Mouse (Mus musculus) embryonic facial prominence, embryonic 13.5 days (tissue): ENCODE measurements around the gene Pdzrn3. TPM values are rescaled to one million over a fixed set of nuclear protein-coding genes. Genes with fewer than 3 reads are reported as not detected.
A peak's percentile ranks its signal among the peaks of the same experiment; 100 is the strongest.

ENCODE experiments used
- ATAC-seq: fragments of 200-750 bp; cut with Nextera tagmentation; 2 replicates; pipeline ENCODE4 v1.8.0; 2017; ENCODE audit warnings: low read depth; ENCODE audit not compliant: insufficient number of reproducible peaks, insufficient read depth, low FRiP score, low TSS enrichment
- H3K27ac ChIP-seq: fragments of 300-500 bp; sonication (generic); 2 replicates; pipeline ENCODE4 v1.5.1; 2015; ENCODE audit warnings: moderate library complexity, mild to moderate bottlenecking, inconsistent platforms
- H3K27me3 ChIP-seq: fragments of 300-500 bp; sonication (generic); 2 replicates; pipeline ENCODE4 v1.6.1; 2015; ENCODE audit warnings: mild to moderate bottlenecking, inconsistent platforms
- H3K36me3 ChIP-seq: fragments of 300-500 bp; sonication (generic); 2 replicates; pipeline ENCODE4 v1.6.1; 2015; ENCODE audit warnings: mild to moderate bottlenecking, inconsistent platforms
- H3K4me1 ChIP-seq: fragments of 300-500 bp; sonication (generic); 2 replicates; pipeline ENCODE4 v1.6.1; 2015; ENCODE audit warnings: inconsistent platforms
- H3K4me2 ChIP-seq: fragments of 300-500 bp; sonication (generic); 2 replicates; pipeline ENCODE4 v1.6.1; 2015; ENCODE audit warnings: moderate library complexity, mild to moderate bottlenecking, inconsistent platforms
- H3K4me3 ChIP-seq: fragments of 300-500 bp; sonication (generic); 2 replicates; pipeline ENCODE4 v1.5.1; 2015; ENCODE audit warnings: mild to moderate bottlenecking, inconsistent platforms
- H3K9ac ChIP-seq: fragments of 300-500 bp; sonication (generic); 2 replicates; pipeline ENCODE4 v1.6.1; 2015; ENCODE audit warnings: mild to moderate bottlenecking, inconsistent platforms
- H3K9me3 ChIP-seq: fragments of 300-500 bp; sonication (generic); 2 replicates; pipeline ENCODE4 v1.6.1; 2016; ENCODE audit warnings: inconsistent platforms
- WGBS: fragments of 180-500 bp; shearing (Covaris S2); methylation state at CpG from one replicate; pipeline ENCODE4 v1.1.7; 2015; ENCODE audit warnings: mixed read lengths; 5-methylcytosine and 5-hydroxymethylcytosine counted together
- polyA plus RNA-seq: library from polyadenylated mRNA; unstranded; fragments of >200 nt; fragmentation: Nextera tagmentation; extraction: Ambion mirVana; gene quantifications from 2 replicates; pipeline ENCODE4 v1.2.1, GENCODE M21; 2015

Pdzrn3 gene
- polyA plus RNA-seq, 1 experiment from 2014 or later: 15.0 TPM

GRCm38 (mm10) chr6:101366809-101367602 is 10.7 kb downstream of the Pdzrn3 start:
- Histone ChIP-seq H3K9ac (no peak overlapping the region), H3K27ac (no peak overlapping the region), H3K4me2 (no peak overlapping the region), H3K4me3 (no peak overlapping the region), H3K9me3 (no peaks in the 10 kb centered on the region), H3K36me3 (peaks cover 2% of the 10 kb centered on the region), H3K4me1 (peaks cover 75% of the 10 kb centered on the region), H3K27me3 (no peaks in the 10 kb centered on the region)
- WGBS: 48% methylated on average over 9 of the region's 9 CpGs
- ATAC-seq: no peak

GRCm38 (mm10) chr6:101365795-101366194 is 11.9 kb downstream of the Pdzrn3 start:
- 31% methylated on average over 6 of the region's 6 CpGs for WGBS
- no peaks in the 10 kb centered on the region for H3K27me3 ChIP-seq
- no peaks in the 10 kb centered on the region for H3K9me3 ChIP-seq
- peak overlapping the region; percentile 33; the same call in 1 of the 2 replicates for H3K27ac ChIP-seq
- no peak for ATAC-seq
- no peak overlapping the region for H3K9ac ChIP-seq
- peak overlapping the region; percentile 19; the same call in 1 of the 2 replicates for H3K4me2 ChIP-seq
- peaks cover 13% of the 10 kb centered on the region for H3K36me3 ChIP-seq
- H3K4me3 ChIP-seq: no peak overlapping the region
- peaks cover 78% of the 10 kb centered on the region for H3K4me1 ChIP-seq

GRCm38 (mm10) chr6:101363904-101364303 is 13.8 kb downstream of the Pdzrn3 start:
- 71% methylated on average over 5 of the region's 5 CpGs for WGBS
- Histone ChIP-seq H3K4me1 (peaks cover 86% of the 10 kb centered on the region), H3K27ac (no peak overlapping the region), H3K27me3 (no peaks in the 10 kb centered on the region), H3K9me3 (no peaks in the 10 kb centered on the region), H3K4me3 (no peak overlapping the region), H3K36me3 (peaks cover 13% of the 10 kb centered on the region), H3K9ac (no peak overlapping the region), H3K4me2 (no peak overlapping the region)
- no peak for ATAC-seq

GRCm38 (mm10) chr6:101362728-101363127 is 15.0 kb downstream of the Pdzrn3 start:
- Histone ChIP-seq H3K36me3 (peaks cover 13% of the 10 kb centered on the region), H3K9ac (no peak overlapping the region), H3K4me2 (no peak overlapping the region), H3K27ac (no peak overlapping the region), H3K27me3 (no peaks in the 10 kb centered on the region), H3K4me1 (peaks cover 80% of the 10 kb centered on the region), H3K9me3 (no peaks in the 10 kb centered on the region), H3K4me3 (no peak overlapping the region)
- 73% methylated on average over 5 of the region's 5 CpGs for WGBS
- ATAC-seq: no peak

- Histone ChIP-seq H3K4me1 (peaks cover 80% of the 10 kb centered on the region), H3K4me2 (no peak overlapping the region), H3K9ac (no peak overlapping the region), H3K27ac (no peak overlapping the region), H3K4me3 (no peak overlapping the region), H3K27me3 (no peaks in the 10 kb centered on the region), H3K36me3 (peaks cover 13% of the 10 kb centered on the region), H3K9me3 (no peaks in the 10 kb centered on the region)
- 63% methylated on average over 4 of the region's 4 CpGs for WGBS
- no peak for ATAC-seq
Observed at GRCm38 (mm10) chr6:101362268-101362667, 15.4 kb downstream of the Pdzrn3 start.

- WGBS: 23% methylated on average over 12 of the region's 12 CpGs
- no peak for ATAC-seq
- Histone ChIP-seq H3K36me3 (peaks cover 13% of the 10 kb centered on the region), H3K27ac (peak overlapping the region; percentile 64; the same call in 1 of the 2 replicates), H3K27me3 (no peaks in the 10 kb centered on the region), H3K4me2 (no peak overlapping the region), H3K9ac (no peak overlapping the region), H3K4me1 (peaks cover 72% of the 10 kb centered on the region), H3K9me3 (no peaks in the 10 kb centered on the region), H3K4me3 (no peak overlapping the region)
Observed at GRCm38 (mm10) chr6:101360211-101360737, 17.4 kb downstream of the Pdzrn3 start.

- Histone ChIP-seq H3K4me3 (no peak overlapping the region), H3K9ac (no peak overlapping the region), H3K27me3 (no peaks in the 10 kb centered on the region), H3K36me3 (peaks cover 13% of the 10 kb centered on the region), H3K9me3 (no peaks in the 10 kb centered on the region), H3K27ac (peak overlapping the region; percentile 64; the same call in 1 of the 2 replicates), H3K4me1 (peaks cover 78% of the 10 kb centered on the region), H3K4me2 (no peak overlapping the region)
- 60% methylated on average over 4 of the region's 4 CpGs for WGBS
- ATAC-seq: no peak
Observed at GRCm38 (mm10) chr6:101359646-101360045, 18.1 kb downstream of the Pdzrn3 start.

GRCm38 (mm10) chr6:101354887-101355286 is 22.8 kb downstream of the Pdzrn3 start:
- H3K36me3 ChIP-seq: peaks cover 3% of the 10 kb centered on the region; the same call in 1 of the 2 replicates
- H3K9ac ChIP-seq: no peak overlapping the region
- ATAC-seq: no peak
- H3K4me3 ChIP-seq: no peak overlapping the region
- H3K27me3 ChIP-seq: no peaks in the 10 kb centered on the region
- no peaks in the 10 kb centered on the region for H3K9me3 ChIP-seq
- peaks cover 77% of the 10 kb centered on the region for H3K4me1 ChIP-seq
- peak overlapping the region; percentile 66 for H3K27ac ChIP-seq
- no peak overlapping the region for H3K4me2 ChIP-seq
- WGBS: 63% methylated on average over 1 of the region's 1 CpGs

GRCm38 (mm10) chr6:101354230-101354881 is 23.3 kb downstream of the Pdzrn3 start:
- H3K9ac ChIP-seq: no peak overlapping the region
- peaks cover 3% of the 10 kb centered on the region; the same call in 1 of the 2 replicates for H3K36me3 ChIP-seq
- WGBS: 46% methylated on average over 8 of the region's 8 CpGs
- H3K27ac ChIP-seq: peak overlapping the region; percentile 66
- no peaks in the 10 kb centered on the region for H3K9me3 ChIP-seq
- peaks cover 72% of the 10 kb centered on the region for H3K4me1 ChIP-seq
- H3K4me3 ChIP-seq: no peak overlapping the region
- H3K27me3 ChIP-seq: no peaks in the 10 kb centered on the region
- H3K4me2 ChIP-seq: no peak overlapping the region
- ATAC-seq: peak; percentile 65; the same call in 1 of the 2 replicates

- 67% methylated on average over 7 of the region's 7 CpGs for WGBS
- Histone ChIP-seq H3K4me3 (no peak overlapping the region), H3K27ac (no peak overlapping the region), H3K9ac (no peak overlapping the region), H3K27me3 (no peaks in the 10 kb centered on the region), H3K4me1 (peaks cover 65% of the 10 kb centered on the region), H3K9me3 (no peaks in the 10 kb centered on the region), H3K36me3 (peaks cover 3% of the 10 kb centered on the region; the same call in 1 of the 2 replicates), H3K4me2 (no peak overlapping the region)
- 0 out of 2 replicates have a peak, but pooled peaks have one; percentile 15 for ATAC-seq
Observed at GRCm38 (mm10) chr6:101353701-101354100, 24.0 kb downstream of the Pdzrn3 start.

GRCm38 (mm10) chr6:101352626-101353025 is 25.1 kb downstream of the Pdzrn3 start:
- Histone ChIP-seq H3K27ac (no peak overlapping the region), H3K9ac (no peak overlapping the region), H3K27me3 (no peaks in the 10 kb centered on the region), H3K36me3 (peaks cover 3% of the 10 kb centered on the region; the same call in 1 of the 2 replicates), H3K4me2 (no peak overlapping the region), H3K4me3 (no peak overlapping the region), H3K4me1 (peaks cover 61% of the 10 kb centered on the region), H3K9me3 (no peaks in the 10 kb centered on the region)
- WGBS: 63% methylated on average over 10 of the region's 10 CpGs
- ATAC-seq: no peak
